Mouse (Mus musculus) urinary bladder, adult 18-20 months (tissue): Measurements from ENCODE around the gene Fabp7.

Source experiments
- DNase-seq, 2 experiments: peaks; one replicate each; pipeline ENCODE4 v3.0.0; 2022; ENCODE audit warnings: low spot score in 2 of 2, mixed read lengths in 2 of 2

Gene Fabp7

DNA sequence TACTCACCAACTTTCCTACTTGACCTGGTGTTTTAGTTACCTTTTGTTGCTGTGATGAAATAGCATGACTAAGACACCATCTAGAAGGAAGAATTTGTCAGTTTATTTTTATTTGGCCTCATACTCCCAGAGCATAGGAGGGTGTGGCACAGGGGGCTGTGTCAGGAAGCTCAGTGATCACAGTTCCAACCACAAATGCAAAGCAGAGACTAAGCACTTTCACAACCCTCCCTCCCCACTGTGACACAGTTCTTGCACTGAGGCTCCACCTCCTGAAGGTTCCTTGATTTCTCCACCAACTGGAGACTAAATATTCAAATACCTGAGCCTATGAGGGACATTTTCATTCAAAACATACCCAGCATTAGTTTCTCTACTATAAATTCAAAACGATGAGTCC is 14.8 kb downstream of the Fabp7 start:
- no peak for DNase-seq

DNA sequence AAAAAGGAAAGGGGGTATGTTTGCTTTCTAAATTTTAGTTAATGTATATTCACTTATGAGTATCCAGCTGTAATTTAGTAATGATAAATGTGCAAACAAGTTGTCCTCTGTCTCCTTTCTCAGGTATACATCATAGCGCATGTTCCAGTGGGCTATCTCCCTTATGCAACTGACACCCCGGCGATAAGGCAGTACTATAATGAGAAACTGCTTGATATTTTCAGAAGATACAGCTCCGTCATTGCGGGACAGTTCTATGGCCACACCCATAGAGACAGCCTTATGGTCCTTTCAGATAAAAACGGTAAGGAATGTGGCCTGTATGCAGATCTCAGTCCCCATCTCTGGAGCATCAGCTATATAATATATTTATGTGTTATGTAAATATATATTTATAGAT is 23.1 kb downstream of the Fabp7 start:
- DNase-seq, result no peak

DNA sequence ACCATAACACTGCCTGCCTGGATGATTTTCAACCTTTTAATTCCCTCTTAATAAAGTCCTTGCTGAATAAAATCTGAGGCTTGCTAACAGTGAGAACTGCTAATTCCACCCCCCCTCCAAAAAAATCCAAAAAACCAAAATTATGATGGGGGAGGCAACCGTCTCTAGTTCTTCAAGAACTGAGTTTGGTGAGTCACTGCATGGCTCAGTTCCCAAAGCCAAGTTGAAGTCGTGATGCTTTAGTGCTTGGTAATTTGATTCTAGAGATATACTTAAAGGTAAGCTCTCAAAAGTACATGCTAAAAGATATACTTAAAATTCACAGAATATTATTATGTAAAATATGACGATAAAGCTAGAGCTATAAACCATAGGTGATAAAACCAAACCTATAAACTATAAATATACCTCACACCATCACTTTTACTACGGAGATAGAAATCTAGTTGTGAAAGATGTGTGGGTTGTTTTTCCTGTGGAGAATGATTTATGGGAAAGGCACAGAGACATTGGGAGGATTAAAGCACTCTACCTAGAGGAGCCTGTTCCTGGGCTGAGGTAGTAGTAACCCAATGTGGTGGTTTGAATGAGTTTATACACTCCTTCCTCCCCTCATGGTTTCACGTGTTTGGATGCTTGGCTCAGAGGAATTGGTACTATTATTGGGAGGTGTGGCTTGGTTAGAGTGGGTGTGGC is 27.6 kb downstream of the Fabp7 start:
- no peak for DNase-seq

DNA sequence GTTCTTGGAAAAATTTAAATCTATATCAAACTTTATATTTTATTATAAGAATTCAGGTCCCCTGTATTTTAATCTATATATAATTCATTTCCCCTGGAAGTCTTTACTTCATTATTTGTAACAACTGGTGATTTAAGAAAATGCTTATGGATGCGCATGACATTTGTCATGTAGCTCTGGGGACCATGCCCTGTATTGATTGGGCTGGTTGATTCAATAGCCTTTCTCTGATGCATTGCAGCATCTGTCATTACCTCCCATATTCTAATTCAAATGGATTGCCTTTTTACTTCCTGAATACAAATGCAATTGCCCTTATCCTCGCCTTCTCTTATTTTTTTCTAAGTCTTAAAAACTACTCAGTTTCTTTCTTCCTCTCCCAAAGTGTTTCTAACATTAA is 29.6 kb downstream of the Fabp7 start:
- DNase-seq, result no peak

DNA sequence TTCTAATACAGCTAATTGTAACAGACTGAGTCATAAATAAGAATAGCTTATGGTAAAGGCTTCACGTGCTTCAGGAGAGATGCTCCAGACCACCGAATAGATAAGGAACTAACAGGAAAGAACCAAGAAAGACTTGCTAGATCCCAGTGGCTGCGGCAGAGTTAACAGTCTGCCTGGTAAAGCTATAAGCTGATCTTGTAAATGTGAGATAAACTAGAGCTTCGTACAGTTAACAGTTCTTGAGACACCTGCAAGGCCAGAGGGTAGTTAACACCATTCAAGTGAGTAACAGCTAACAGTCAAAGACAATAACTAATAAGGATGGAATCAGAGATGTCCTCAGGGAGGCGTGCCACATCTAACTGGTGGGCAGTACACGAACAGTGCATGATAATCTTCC is 31.2 kb downstream of the Fabp7 start:
- DNase-seq, result no peak

DNA sequence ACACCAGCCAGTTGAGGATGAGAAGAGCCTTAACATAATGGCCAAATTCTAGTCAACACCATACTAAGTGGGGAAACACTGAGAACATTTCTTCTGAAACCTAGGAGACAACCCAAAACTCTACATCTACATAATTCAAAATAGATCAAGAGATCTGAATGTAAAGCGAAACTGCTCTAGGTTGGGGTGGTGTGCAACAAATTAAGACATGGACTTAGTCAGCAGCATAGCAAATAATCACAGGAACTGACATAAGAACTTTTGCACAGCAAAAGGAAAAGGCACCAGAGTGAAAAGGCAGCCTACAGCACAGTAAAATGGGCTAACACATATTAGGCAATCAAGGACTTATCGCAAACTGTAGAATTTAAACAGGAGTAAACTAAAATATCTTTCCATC is 34.5 kb downstream of the Fabp7 start:
- no peak for DNase-seq

DNA sequence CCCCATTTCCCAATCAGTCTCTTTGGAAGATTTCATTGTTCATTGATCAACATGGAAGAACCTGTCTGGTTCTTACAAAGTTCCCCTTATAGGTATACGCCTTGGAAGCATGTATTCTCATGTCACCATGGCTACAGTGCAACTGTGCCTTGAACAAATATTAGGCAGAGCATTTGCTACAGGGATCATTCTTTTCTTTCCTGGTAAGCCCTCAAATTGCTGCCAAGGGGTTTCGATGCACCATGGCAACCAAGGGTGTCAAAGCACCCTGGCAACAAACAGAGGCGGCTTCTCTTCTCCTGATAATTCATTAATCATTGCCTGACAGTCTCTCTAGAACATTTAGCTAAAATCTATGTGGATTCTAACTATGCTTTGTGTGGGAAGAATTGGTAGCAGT is 37.8 kb downstream of the Fabp7 start:
- no peak for DNase-seq

DNA sequence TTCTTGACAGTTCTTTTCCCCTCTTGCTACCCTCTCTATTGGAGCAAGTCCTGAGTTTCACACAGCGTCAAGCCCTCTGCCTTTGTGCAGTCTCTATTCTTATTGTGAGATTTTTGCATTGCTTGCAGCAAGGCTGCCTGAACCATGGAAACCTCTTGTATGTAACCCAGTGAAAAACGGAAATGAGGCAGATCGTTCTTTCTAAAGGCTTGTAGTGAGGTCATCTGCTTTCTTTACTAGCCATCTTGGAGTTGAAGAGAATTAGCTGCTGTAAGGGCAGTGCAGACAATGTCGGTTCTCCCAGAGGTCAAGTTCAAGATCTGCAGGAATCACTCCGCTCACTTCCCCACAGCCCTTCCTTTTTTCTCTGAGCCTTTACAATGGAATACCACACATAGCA is 44.0 kb downstream of the Fabp7 start:
- DNase-seq, result no peak

DNA sequence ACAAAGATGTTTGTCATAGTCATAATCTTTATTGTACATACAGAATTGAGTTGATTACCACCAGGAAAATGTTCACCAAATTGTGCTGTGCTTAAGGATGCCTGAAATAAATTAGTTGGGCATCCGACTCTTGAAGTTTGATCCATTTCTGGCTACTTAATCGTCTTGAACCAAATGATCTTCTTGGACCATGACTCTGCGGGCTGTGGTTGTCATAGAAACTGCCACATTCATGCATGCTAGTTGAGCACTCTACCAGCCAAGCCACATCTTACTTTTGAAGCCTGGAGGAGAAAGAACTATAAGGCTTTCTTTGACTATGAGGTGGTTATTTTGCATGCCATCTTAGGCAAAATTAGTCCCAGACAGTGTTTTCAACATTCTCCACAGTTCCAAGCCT is 44.9 kb downstream of the Fabp7 start:
- no peak for DNase-seq

DNA sequence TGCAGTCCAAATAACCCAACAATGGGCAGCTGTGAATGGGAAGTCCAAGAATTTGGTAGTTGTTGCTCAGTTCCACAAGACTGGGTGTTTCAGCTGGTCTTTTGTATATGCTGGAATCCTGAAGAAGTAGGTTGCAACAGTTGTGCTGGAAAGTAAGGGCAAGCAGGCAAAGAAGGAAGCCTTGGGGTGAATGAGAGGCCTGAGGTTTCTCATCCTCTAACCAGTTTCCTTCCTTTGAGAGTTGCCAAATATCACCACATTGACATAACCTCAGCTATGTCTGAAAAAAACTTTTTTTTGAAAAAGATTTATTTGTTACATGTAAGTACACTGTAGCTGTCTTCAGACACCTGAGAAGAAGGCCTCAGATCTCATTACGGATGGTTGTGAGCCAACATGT is 50.4 kb downstream of the Fabp7 start:
- no peak for DNase-seq

DNA sequence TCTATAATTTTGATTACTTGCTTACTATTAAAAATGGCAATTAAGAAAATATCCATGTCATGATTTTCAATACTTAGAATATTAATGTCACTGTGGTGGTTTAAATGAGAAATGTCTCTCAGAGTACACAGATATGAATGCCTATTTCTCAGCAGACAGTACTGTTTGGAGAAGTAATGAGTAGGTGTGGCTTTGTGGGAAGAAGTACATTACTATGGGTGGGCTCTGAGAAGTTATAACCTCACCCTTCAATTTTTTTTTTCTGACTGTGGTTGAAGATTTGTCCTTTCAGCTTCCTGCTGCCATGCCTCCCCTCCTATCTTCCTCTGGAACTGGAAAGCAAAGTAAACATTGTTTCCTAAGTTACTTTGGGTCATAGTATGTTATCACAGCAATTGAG is 51.3 kb downstream of the Fabp7 start:
- no peak for DNase-seq
